In the genomic region with DNA sequence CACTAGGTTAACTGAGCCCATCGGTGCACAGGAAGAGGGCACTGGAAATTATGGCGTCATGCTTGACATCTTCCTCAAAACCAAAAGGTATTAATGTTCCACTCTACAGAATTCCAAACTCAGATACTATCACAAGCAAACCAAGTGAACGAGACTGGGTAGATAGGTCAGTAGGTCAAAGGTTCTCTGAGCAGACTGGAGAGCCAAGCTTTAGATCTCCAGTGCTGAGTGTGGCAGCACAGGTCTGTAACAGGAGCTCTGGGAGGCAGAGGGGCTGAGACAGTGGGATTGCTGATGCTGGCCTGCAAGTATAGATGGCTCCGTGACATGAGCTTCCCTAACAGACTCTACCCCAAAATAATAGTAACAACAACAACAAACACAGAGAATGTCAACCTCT, we compare ENCODE assay signal across 19 mouse cellular contexts.
"Had no signal": no experiment of that assay in that cellular context is flagged by ENCODE, and none has a peak within 500 bp of the region (broad histone marks: within the 10 kb centered on the region; RNA-seq: fewer than 3 reads in every experiment).

No protein-coding gene starts in this region.

- H3K4me3 ChIP-seq: midbrain, embryonic 10.5 days; midbrain, embryonic 12.5 days; myocyte; neural tube, embryonic 13.5 days; neural tube, embryonic 15.5 days; stomach, embryonic 15.5 days had no signal

- H3K9ac ChIP-seq: lung, embryonic 14.5 days; midbrain, embryonic 12.5 days; neural tube, embryonic 13.5 days; neural tube, embryonic 15.5 days; stomach, embryonic 15.5 days had no signal

- DNase-seq: lung, adult 18-20 months; lung, embryonic 14.5 days; lung, postnatal 10 days; lung, postnatal 4 days; midbrain, embryonic 14.5 days; right cerebral cortex, adult 18-20 months; right cerebral cortex, postnatal 25 days; right cerebral cortex, postnatal 4 days; spleen, adult 18-20 months; thymus, adult 2 months; thymus, postnatal 36 days had no signal

- H3K27ac ChIP-seq: midbrain, embryonic 10.5 days; midbrain, embryonic 12.5 days; neural tube, embryonic 13.5 days; neural tube, embryonic 15.5 days; stomach, embryonic 15.5 days; stomach, postnatal 0 days had no signal

- H3K27me3 ChIP-seq: midbrain, embryonic 12.5 days; neural tube, embryonic 13.5 days; neural tube, embryonic 15.5 days; stomach, embryonic 15.5 days had no signal

- H3K9me3 ChIP-seq: midbrain, embryonic 10.5 days; midbrain, embryonic 12.5 days; neural tube, embryonic 13.5 days; neural tube, embryonic 15.5 days; stomach, embryonic 15.5 days had no signal

- H3K4me2 ChIP-seq: lung, embryonic 14.5 days; midbrain, embryonic 12.5 days; neural tube, embryonic 13.5 days; neural tube, embryonic 15.5 days; stomach, embryonic 15.5 days had no signal

- H3K4me1 ChIP-seq: midbrain, embryonic 10.5 days; midbrain, embryonic 12.5 days; stomach, embryonic 15.5 days had no signal

- H3K36me3 ChIP-seq: midbrain, embryonic 10.5 days; midbrain, embryonic 12.5 days; neural tube, embryonic 13.5 days; neural tube, embryonic 15.5 days; stomach, embryonic 15.5 days had no signal

- ATAC-seq: midbrain, embryonic 16.5 days had no signal
